Mouse (Mus musculus): ENCODE results near the gene Dag1. TPM values are rescaled to one million over a fixed set of nuclear protein-coding genes. Genes with fewer than 3 reads are reported as not detected.

Dag1 gene
- polyA plus RNA-seq, 1 experiment from 2014 or later: 79.5 TPM

GRCm38 (mm10) chr9:108221566-108221965, 42.2 kb downstream of the Dag1 start:
- H3K27me3 ChIP-seq (ENCODE audit: control insufficient read depth, insufficient read depth, low read depth, low read length): no peaks in the 10 kb centered on the region

GRCm38 (mm10) chr9:108220380-108220774, 43.4 kb downstream of the Dag1 start:
- H3K27me3 ChIP-seq (ENCODE audit: control insufficient read depth, insufficient read depth, low read depth, low read length): no peaks in the 10 kb centered on the region
- H3K4me3 ChIP-seq (ENCODE audit: low read depth, low read length): no peak overlapping the region
- no peak for ATAC-seq
- no peak overlapping the region for H3K27ac ChIP-seq (ENCODE audit: low read length)
- H3K9me3 ChIP-seq (replicated peaks; ENCODE audit: control insufficient read depth, low read length, poor library complexity, severe bottlenecking): no peaks in the 10 kb centered on the region
- H3K4me2 ChIP-seq (ENCODE audit: low read length): no peak overlapping the region
- H3K4me1 ChIP-seq (ENCODE audit: control insufficient read depth, insufficient read depth, low read length): peaks cover 2% of the 10 kb centered on the region; the same call in 1 of the 2 replicates
- WGBS: 91% methylated on average over 1 of the region's 1 CpGs
- H3K36me3 ChIP-seq (ENCODE audit: control insufficient read depth, insufficient read depth, low read length): peaks cover 6% of the 10 kb centered on the region
- H3K9ac ChIP-seq (ENCODE audit: low read depth, low read length): no peak overlapping the region

More at GRCm38 (mm10) chr9:108221566-108221965, 42.2 kb downstream of the Dag1 start:
- H3K9ac ChIP-seq (ENCODE audit: low read depth, low read length): no peak overlapping the region
- H3K36me3 ChIP-seq (ENCODE audit: control insufficient read depth, insufficient read depth, low read length): peaks cover 3% of the 10 kb centered on the region; the same call in 1 of the 2 replicates
- H3K4me2 ChIP-seq (ENCODE audit: low read length): no peak overlapping the region
- ATAC-seq: no peak
- peaks cover 2% of the 10 kb centered on the region; the same call in 1 of the 2 replicates for H3K4me1 ChIP-seq (ENCODE audit: control insufficient read depth, insufficient read depth, low read length)
- no peak overlapping the region for H3K4me3 ChIP-seq (ENCODE audit: low read depth, low read length)
- 89% methylated on average over 3 of the region's 3 CpGs for WGBS
- H3K27ac ChIP-seq (ENCODE audit: low read length): no peak overlapping the region
- H3K9me3 ChIP-seq (replicated peaks; ENCODE audit: control insufficient read depth, low read length, poor library complexity, severe bottlenecking): no peaks in the 10 kb centered on the region

- WGBS: 89% methylated on average over 12 of the region's 12 CpGs
- peaks cover 6% of the 10 kb centered on the region for H3K36me3 ChIP-seq (ENCODE audit: control insufficient read depth, insufficient read depth, low read length)
- H3K27ac ChIP-seq (ENCODE audit: low read length): no peak overlapping the region
- no peak for ATAC-seq
- H3K9ac ChIP-seq (ENCODE audit: low read depth, low read length): no peak overlapping the region
- H3K27me3 ChIP-seq (ENCODE audit: control insufficient read depth, insufficient read depth, low read depth, low read length): no peaks in the 10 kb centered on the region
- H3K4me2 ChIP-seq (ENCODE audit: low read length): no peak overlapping the region
- no peaks in the 10 kb centered on the region for H3K9me3 ChIP-seq (replicated peaks; ENCODE audit: control insufficient read depth, low read length, poor library complexity, severe bottlenecking)
- H3K4me1 ChIP-seq (ENCODE audit: control insufficient read depth, insufficient read depth, low read length): peaks cover 2% of the 10 kb centered on the region; the same call in 1 of the 2 replicates
- no peak overlapping the region for H3K4me3 ChIP-seq (ENCODE audit: low read depth, low read length)
Observed at GRCm38 (mm10) chr9:108219766-108220379, 43.9 kb downstream of the Dag1 start.

- whole genome bisulfite sequencing: 80% methylated on average over 11 of the region's 11 CpGs
- no peak overlapping the region for H3K4me3 ChIP-seq (ENCODE audit: low read depth, low read length)
- no peak overlapping the region for H3K27ac ChIP-seq (ENCODE audit: low read length)
- H3K27me3 ChIP-seq (ENCODE audit: control insufficient read depth, insufficient read depth, low read depth, low read length): no peaks in the 10 kb centered on the region
- ATAC-seq: no peak
- peaks cover 6% of the 10 kb centered on the region for H3K36me3 ChIP-seq (ENCODE audit: control insufficient read depth, insufficient read depth, low read length)
- no peak overlapping the region for H3K9ac ChIP-seq (ENCODE audit: low read depth, low read length)
- H3K4me2 ChIP-seq (ENCODE audit: low read length): no peak overlapping the region
- peaks cover 11% of the 10 kb centered on the region for H3K4me1 ChIP-seq (ENCODE audit: control insufficient read depth, insufficient read depth, low read length)
- H3K9me3 ChIP-seq (replicated peaks; ENCODE audit: control insufficient read depth, low read length, poor library complexity, severe bottlenecking): no peaks in the 10 kb centered on the region
Observed at GRCm38 (mm10) chr9:108217936-108218543, 45.7 kb downstream of the Dag1 start.

- H3K27ac ChIP-seq (ENCODE audit: low read length): no peak overlapping the region
- H3K36me3 ChIP-seq (ENCODE audit: control insufficient read depth, insufficient read depth, low read length): peaks cover 6% of the 10 kb centered on the region
- no peaks in the 10 kb centered on the region for H3K27me3 ChIP-seq (ENCODE audit: control insufficient read depth, insufficient read depth, low read depth, low read length)
- WGBS: 96% methylated on average over 3 of the region's 3 CpGs
- H3K9ac ChIP-seq (ENCODE audit: low read depth, low read length): no peak overlapping the region
- H3K4me3 ChIP-seq (ENCODE audit: low read depth, low read length): no peak overlapping the region
- H3K4me2 ChIP-seq (ENCODE audit: low read length): no peak overlapping the region
- no peaks in the 10 kb centered on the region for H3K9me3 ChIP-seq (replicated peaks; ENCODE audit: control insufficient read depth, low read length, poor library complexity, severe bottlenecking)
- peaks cover 16% of the 10 kb centered on the region for H3K4me1 ChIP-seq (ENCODE audit: control insufficient read depth, insufficient read depth, low read length)
- no peak for ATAC-seq
Observed at GRCm38 (mm10) chr9:108217406-108217805, 46.4 kb downstream of the Dag1 start.

- no peaks in the 10 kb centered on the region for H3K27me3 ChIP-seq (ENCODE audit: control insufficient read depth, insufficient read depth, low read depth, low read length)
- H3K27ac ChIP-seq (ENCODE audit: low read length): peak overlapping the region; percentile 73
- peaks cover 17% of the 10 kb centered on the region for H3K4me1 ChIP-seq (ENCODE audit: control insufficient read depth, insufficient read depth, low read length)
- 8% methylated on average over 7 of the region's 7 CpGs for WGBS
- H3K36me3 ChIP-seq (ENCODE audit: control insufficient read depth, insufficient read depth, low read length): peaks cover 14% of the 10 kb centered on the region
- H3K9ac ChIP-seq (ENCODE audit: low read depth, low read length): 0 out of 2 replicates have a peak overlapping the region, but pooled peaks have one; percentile 16
- peak overlapping the region; percentile 19; the same call in 1 of the 2 replicates for H3K4me2 ChIP-seq (ENCODE audit: low read length)
- no peaks in the 10 kb centered on the region for H3K9me3 ChIP-seq (replicated peaks; ENCODE audit: control insufficient read depth, low read length, poor library complexity, severe bottlenecking)
- H3K4me3 ChIP-seq (ENCODE audit: low read depth, low read length): no peak overlapping the region
- ATAC-seq: peak; percentile 68; the same call in 1 of the 2 replicates
Observed at GRCm38 (mm10) chr9:108213105-108213504, 50.7 kb downstream of the Dag1 start.

GRCm38 (mm10) chr9:108212426-108212825, 51.3 kb downstream of the Dag1 start:
- Histone ChIP-seq H3K4me3 (ENCODE audit: low read depth, low read length) (no peak overlapping the region), H3K27me3 (ENCODE audit: control insufficient read depth, insufficient read depth, low read depth, low read length) (no peaks in the 10 kb centered on the region), H3K27ac (ENCODE audit: low read length) (no peak overlapping the region), H3K36me3 (ENCODE audit: control insufficient read depth, insufficient read depth, low read length) (peaks cover 21% of the 10 kb centered on the region), H3K9ac (ENCODE audit: low read depth, low read length) (no peak overlapping the region), H3K9me3 (replicated peaks; ENCODE audit: control insufficient read depth, low read length, poor library complexity, severe bottlenecking) (no peaks in the 10 kb centered on the region), H3K4me2 (ENCODE audit: low read length) (no peak overlapping the region), H3K4me1 (ENCODE audit: control insufficient read depth, insufficient read depth, low read length) (peaks cover 17% of the 10 kb centered on the region)
- ATAC-seq: no peak
- WGBS: 73% methylated on average over 2 of the region's 2 CpGs

- H3K27me3 ChIP-seq (ENCODE audit: control insufficient read depth, insufficient read depth, low read depth, low read length): no peaks in the 10 kb centered on the region
- peaks cover 18% of the 10 kb centered on the region for H3K36me3 ChIP-seq (ENCODE audit: control insufficient read depth, insufficient read depth, low read length)
- no peak overlapping the region for H3K9ac ChIP-seq (ENCODE audit: low read depth, low read length)
- H3K4me2 ChIP-seq (ENCODE audit: low read length): no peak overlapping the region
- peak overlapping the region; percentile 74 for H3K27ac ChIP-seq (ENCODE audit: low read length)
- ATAC-seq: no peak
- WGBS: 63% methylated on average over 3 of the region's 3 CpGs
- peaks cover 22% of the 10 kb centered on the region for H3K4me1 ChIP-seq (ENCODE audit: control insufficient read depth, insufficient read depth, low read length)
- H3K9me3 ChIP-seq (replicated peaks; ENCODE audit: control insufficient read depth, low read length, poor library complexity, severe bottlenecking): no peaks in the 10 kb centered on the region
- no peak overlapping the region for H3K4me3 ChIP-seq (ENCODE audit: low read depth, low read length)
Observed at GRCm38 (mm10) chr9:108205571-108205901, 58.2 kb downstream of the Dag1 start.

- peak overlapping the region; percentile 74 for H3K27ac ChIP-seq (ENCODE audit: low read length)
- no peaks in the 10 kb centered on the region for H3K27me3 ChIP-seq (ENCODE audit: control insufficient read depth, insufficient read depth, low read depth, low read length)
- H3K36me3 ChIP-seq (ENCODE audit: control insufficient read depth, insufficient read depth, low read length): peaks cover 18% of the 10 kb centered on the region
- peak; percentile 78 for ATAC-seq
- 19% methylated on average over 8 of the region's 8 CpGs for WGBS
- H3K4me1 ChIP-seq (ENCODE audit: control insufficient read depth, insufficient read depth, low read length): peaks cover 23% of the 10 kb centered on the region
- no peak overlapping the region for H3K4me3 ChIP-seq (ENCODE audit: low read depth, low read length)
- H3K9ac ChIP-seq (ENCODE audit: low read depth, low read length): no peak overlapping the region
- no peak overlapping the region for H3K4me2 ChIP-seq (ENCODE audit: low read length)
- no peaks in the 10 kb centered on the region for H3K9me3 ChIP-seq (replicated peaks; ENCODE audit: control insufficient read depth, low read length, poor library complexity, severe bottlenecking)
Observed at GRCm38 (mm10) chr9:108204884-108205570, 58.7 kb downstream of the Dag1 start.
